Comparison of ENCODE assay signal across 29 mouse cellular contexts in the genomic region with DNA sequence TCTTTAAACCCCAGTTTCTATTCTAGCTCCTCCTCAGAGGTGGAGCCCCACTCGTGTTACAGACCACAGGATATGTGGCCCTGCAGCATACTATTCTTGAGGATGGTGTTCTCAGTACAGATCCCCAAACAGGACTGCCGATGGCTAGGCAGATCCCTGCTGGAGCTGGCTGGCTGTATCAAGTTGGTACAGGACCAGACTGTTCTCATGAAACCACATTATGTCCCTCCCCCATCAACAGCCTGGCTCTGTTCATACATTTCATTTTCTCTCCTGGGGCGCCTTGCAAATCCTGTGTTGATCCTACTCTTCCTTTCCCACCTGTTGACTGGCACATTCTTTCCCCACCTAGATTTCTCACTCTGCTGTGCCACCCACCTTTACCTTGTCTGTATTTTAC. TPM values are rescaled to one million over a fixed set of nuclear protein-coding genes. Genes with fewer than 3 reads are reported as not detected.
"Had no signal": no experiment of that assay in that cellular context is flagged by ENCODE, and none has a peak within 500 bp of the region (broad histone marks: within the 10 kb centered on the region; RNA-seq: fewer than 3 reads in every experiment).

No protein-coding gene starts in this region.

- H3K36me3 ChIP-seq: heart, embryonic 13.5 days; heart, embryonic 15.5 days; hindbrain, embryonic 13.5 days; hindbrain, embryonic 15.5 days; kidney, embryonic 15.5 days; limb, embryonic 13.5 days; limb, embryonic 15.5 days; liver, embryonic 12.5 days had no signal

- H3K9me3 ChIP-seq: heart, embryonic 13.5 days; heart, embryonic 15.5 days; hindbrain, embryonic 13.5 days; hindbrain, embryonic 15.5 days; kidney, embryonic 15.5 days; limb, embryonic 13.5 days; limb, embryonic 15.5 days; liver, embryonic 12.5 days had no signal

- H3K9ac ChIP-seq: heart, embryonic 13.5 days; heart, embryonic 15.5 days; hindbrain, embryonic 13.5 days; hindbrain, embryonic 15.5 days; kidney, embryonic 15.5 days; limb, embryonic 13.5 days; limb, embryonic 15.5 days; liver, embryonic 12.5 days; liver, embryonic 14.5 days had no signal

- ATAC-seq: hindbrain, postnatal 0 days; intestine, embryonic 16.5 days; liver, embryonic 12.5 days had no signal

- H3K4me1 ChIP-seq: heart, embryonic 13.5 days; heart, embryonic 15.5 days; hindbrain, embryonic 13.5 days; hindbrain, embryonic 15.5 days; kidney, embryonic 15.5 days; limb, embryonic 13.5 days; limb, embryonic 15.5 days; liver, embryonic 12.5 days had no signal

- DNase-seq: gastrocnemius, postnatal 14 days; gastrocnemius, postnatal 36 days; heart, adult 11 months; heart, adult 2 months; heart, postnatal 14 days; heart, postnatal 36 days; kidney, adult 11 months; kidney, adult 2 months; kidney, adult 9 months; kidney, postnatal 14 days; kidney, postnatal 36 days; left cerebral cortex, postnatal 4 days had no signal

- H3K4me3 ChIP-seq: heart, adult 2 months; heart, embryonic 13.5 days; heart, embryonic 15.5 days; hindbrain, embryonic 13.5 days; hindbrain, embryonic 15.5 days; kidney, embryonic 15.5 days; limb, embryonic 13.5 days; limb, embryonic 15.5 days; liver, embryonic 12.5 days had no signal

- H3K4me2 ChIP-seq: heart, embryonic 11.5 days; heart, embryonic 13.5 days; heart, embryonic 15.5 days; hindbrain, embryonic 13.5 days; hindbrain, embryonic 15.5 days; kidney, embryonic 15.5 days; limb, embryonic 13.5 days; limb, embryonic 15.5 days; liver, embryonic 12.5 days had no signal

- H3K27me3 ChIP-seq: heart, embryonic 13.5 days; heart, embryonic 15.5 days; hindbrain, embryonic 13.5 days; hindbrain, embryonic 15.5 days; kidney, embryonic 15.5 days; limb, embryonic 13.5 days; limb, embryonic 15.5 days; liver, embryonic 12.5 days had no signal

- H3K27ac ChIP-seq: heart, adult 2 months; heart, embryonic 13.5 days; heart, embryonic 15.5 days; hindbrain, embryonic 13.5 days; hindbrain, embryonic 15.5 days; hindbrain, postnatal 0 days; kidney, embryonic 15.5 days; kidney, postnatal 0 days; limb, embryonic 13.5 days; limb, embryonic 15.5 days; liver, embryonic 12.5 days; liver, embryonic 14.5 days had no signal

RNA-seq across cellular contexts. Expression of gene Tnr, which starts 12.9 kb away (rescaled TPM):
- total RNA-seq: gastrocnemius, adult 18-20 months; gastrocnemius, postnatal 36 days; hematopoietic stem cell, adult 5-6 weeks; liver, adult 2 months had no signal
- polyA plus RNA-seq: heart, embryonic 13.5 days; kidney, embryonic 15.5 days; kidney, postnatal 0 days; limb, embryonic 11.5 days; liver, adult 2 months had no signal
